Mouse (Mus musculus): ENCODE measurements around the gene Zfp983. TPM values are rescaled to one million over a fixed set of nuclear protein-coding genes. Genes with fewer than 3 reads are reported as not detected.
A peak's percentile ranks its signal among the peaks of the same experiment; 100 is the strongest.
"Not testable (repeated sequence)": the region's sequence is repeated elsewhere in the genome, so short reads cannot be mapped to it uniquely, and the experiment has no call there.

The Zfp983 gene
- total and polyA plus RNA-seq, 2 experiments from 2014 or later, result 5.9 to 6.5 TPM

DNA sequence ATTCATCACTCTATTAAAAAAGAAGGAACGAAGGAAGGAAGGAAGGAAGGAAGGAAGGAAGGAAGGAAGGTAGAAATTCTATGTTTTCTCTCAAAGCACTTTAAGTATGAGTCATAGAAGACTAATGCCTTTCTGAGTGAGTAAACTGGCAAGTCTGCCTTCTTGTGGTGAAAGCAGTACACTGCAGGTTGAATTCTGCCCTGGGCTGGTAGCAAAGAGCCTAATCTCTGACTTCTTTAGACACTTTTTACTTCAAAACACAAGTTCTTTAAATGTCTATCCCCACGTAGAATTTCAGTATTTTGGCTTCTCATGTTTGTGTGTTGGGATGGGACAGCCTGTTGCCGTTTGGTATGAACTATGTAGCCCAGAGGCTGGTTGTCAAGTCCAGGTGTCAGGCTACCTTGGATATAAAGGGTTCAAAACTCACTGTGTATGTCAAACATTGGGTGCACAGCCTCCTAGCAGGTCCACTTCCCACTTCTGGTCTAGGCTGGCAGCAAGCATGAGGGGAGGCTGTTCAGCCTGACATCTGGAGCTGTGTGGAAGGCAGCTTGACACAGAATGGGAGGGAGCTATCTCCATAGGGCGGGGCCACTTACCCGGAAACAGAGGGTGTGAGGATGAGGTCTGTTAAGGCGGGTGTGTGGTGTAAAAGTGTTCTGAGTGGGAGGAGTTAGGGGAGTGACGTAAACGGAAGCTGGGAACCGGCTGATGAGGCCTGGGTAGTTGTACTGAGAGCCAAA lies 29.0 kb downstream of the Zfp983 start:
- peak; percentile 61 for TF ChIP-seq CTCF (IDR thresholded peaks at IDR 0.05; ENCODE audit: low read depth)
- Histone ChIP-seq H3K9me3 (ENCODE audit: low read length) (no peaks in the 10 kb centered on the region), H3K27ac (ENCODE audit: low read depth, low read length) (0 out of 2 replicates have a peak overlapping the region, but pooled peaks have one; percentile 29), H3K4me1 (ENCODE audit: insufficient read depth) (0 out of 2 replicates have a peak, but pooled peaks cover 4% of the 10 kb centered on the region), H3K27me3 (ENCODE audit: insufficient read depth, low read length) (no peaks in the 10 kb centered on the region), H3K4me2 (ENCODE audit: low read depth) (peak overlapping the region; percentile 57), H3K9ac (peak overlapping the region; percentile 44), H3K36me3 (ENCODE audit: insufficient read depth) (no peaks in the 10 kb centered on the region), H3K4me3 (ENCODE audit: low read depth, low read length) (peak overlapping the region; percentile 37)
- ATAC-seq (peak; percentile 99), DNase-seq (peak; percentile 80)
- 8% methylated on average over 9 of the region's 9 CpGs for WGBS

DNA sequence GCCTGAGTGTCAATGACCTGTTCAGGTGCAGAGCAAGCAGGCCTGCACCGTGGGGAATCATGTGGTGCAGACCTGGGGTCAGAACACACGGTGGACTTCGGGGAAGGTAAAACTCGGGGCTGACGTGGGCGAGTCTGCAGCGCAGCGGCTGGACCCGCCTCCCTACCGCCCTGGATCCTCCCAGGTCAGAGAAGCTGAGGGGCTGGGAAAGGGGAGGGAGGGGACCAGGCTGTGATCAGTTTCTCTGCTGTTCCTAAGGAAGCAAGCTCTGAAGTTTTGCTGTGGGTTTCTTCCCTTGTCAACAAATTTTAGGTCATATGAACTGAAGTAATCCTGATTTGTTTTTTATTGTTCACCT lies 29.6 kb downstream of the Zfp983 start:
- H3K9me3 ChIP-seq (ENCODE audit: low read length); H3K27ac ChIP-seq (ENCODE audit: low read depth, low read length); H3K36me3 ChIP-seq (ENCODE audit: insufficient read depth); H3K27me3 ChIP-seq (ENCODE audit: insufficient read depth, low read length); H3K4me1 ChIP-seq (ENCODE audit: insufficient read depth); DNase-seq: not testable (repeated sequence)
- Histone ChIP-seq H3K4me3 (ENCODE audit: low read depth, low read length) (peak overlapping the region; percentile 37), H3K4me2 (ENCODE audit: low read depth) (peak overlapping the region; percentile 57), H3K9ac (peak overlapping the region; percentile 44)
- peak; percentile 79 for ATAC-seq
- 1% methylated on average over 10 of the region's 10 CpGs for WGBS

DNA sequence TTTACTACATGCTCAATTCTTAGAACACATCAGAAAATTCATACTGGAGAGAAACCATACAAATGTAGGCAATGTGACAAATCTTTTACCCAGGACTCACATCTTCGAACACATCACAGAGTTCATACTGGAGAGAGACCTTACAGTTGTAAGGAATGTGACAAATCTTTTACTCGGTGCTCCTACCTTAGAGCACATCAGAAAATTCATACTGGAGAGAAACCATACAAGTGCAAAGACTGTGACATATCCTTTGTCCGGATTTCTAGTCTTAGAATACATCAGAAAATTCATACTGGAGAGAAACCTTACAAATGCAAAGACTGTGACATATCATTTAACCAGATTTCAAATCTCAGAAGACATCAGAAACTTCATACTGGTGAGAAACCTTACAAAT lies 41.1 kb downstream of the Zfp983 start, which contains the start of gene Gm10226:
Gene Gm10226 (plus strand): TSS at position 301 of the 400 bp plus-strand sequence.
- Histone ChIP-seq H3K9ac (no peak within 1 kb of the TSS), H3K4me3 (ENCODE audit: low read depth, low read length) (no peak within 1 kb of the TSS), H3K9me3 (ENCODE audit: low read length) (no peaks in the 10 kb centered on the region), H3K27ac (ENCODE audit: low read depth, low read length) (no peak within 1 kb of the TSS), H3K27me3 (ENCODE audit: insufficient read depth, low read length) (no peaks in the 10 kb centered on the region), H3K4me1 (ENCODE audit: insufficient read depth) (no peaks in the 10 kb centered on the region), H3K36me3 (ENCODE audit: insufficient read depth) (peaks cover 20% of the 10 kb centered on the region), H3K4me2 (ENCODE audit: low read depth) (no peak within 1 kb of the TSS)
- WGBS, result 91% methylated on average over 3 of the region's 3 CpGs
- ATAC-seq (no peak), DNase-seq (no peak)
- TF ChIP-seq CTCF (IDR thresholded peaks at IDR 0.05; ENCODE audit: low read depth), result no peak

DNA sequence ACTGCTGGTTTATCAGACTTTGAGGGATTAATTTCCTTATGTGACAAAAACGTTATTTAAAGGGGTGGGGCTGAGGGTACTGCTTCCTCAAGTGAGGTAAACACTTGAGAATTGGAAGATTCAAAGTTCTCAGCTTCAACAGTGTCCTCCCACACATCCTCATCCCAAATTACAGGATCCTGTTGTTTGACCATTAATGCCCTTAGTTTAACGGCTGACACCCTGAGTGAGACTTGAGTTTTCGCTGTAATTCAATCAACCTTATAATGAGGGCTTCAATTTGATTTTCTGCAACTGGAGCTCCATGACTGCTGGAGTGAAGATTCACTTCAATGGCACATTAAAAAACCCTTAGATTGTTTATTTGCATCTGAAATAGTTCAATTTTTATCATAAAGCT lies 42.9 kb downstream of the Zfp983 start:
- H3K4me3 ChIP-seq (ENCODE audit: low read depth, low read length), result no peak overlapping the region
- H3K4me2 ChIP-seq (ENCODE audit: low read depth), result no peak overlapping the region
- no peak overlapping the region for H3K9ac ChIP-seq
- no peak for DNase-seq
- no peak overlapping the region for H3K27ac ChIP-seq (ENCODE audit: low read depth, low read length)
- ATAC-seq, result no peak
- H3K4me1 ChIP-seq (ENCODE audit: insufficient read depth), result no peaks in the 10 kb centered on the region
- no peaks in the 10 kb centered on the region for H3K9me3 ChIP-seq (ENCODE audit: low read length)
- TF ChIP-seq CTCF (IDR thresholded peaks at IDR 0.05; ENCODE audit: low read depth), result no peak
- no peaks in the 10 kb centered on the region for H3K27me3 ChIP-seq (ENCODE audit: insufficient read depth, low read length)
- 81% methylated on average over 3 of the region's 3 CpGs for WGBS
- peaks cover 20% of the 10 kb centered on the region for H3K36me3 ChIP-seq (ENCODE audit: insufficient read depth)

DNA sequence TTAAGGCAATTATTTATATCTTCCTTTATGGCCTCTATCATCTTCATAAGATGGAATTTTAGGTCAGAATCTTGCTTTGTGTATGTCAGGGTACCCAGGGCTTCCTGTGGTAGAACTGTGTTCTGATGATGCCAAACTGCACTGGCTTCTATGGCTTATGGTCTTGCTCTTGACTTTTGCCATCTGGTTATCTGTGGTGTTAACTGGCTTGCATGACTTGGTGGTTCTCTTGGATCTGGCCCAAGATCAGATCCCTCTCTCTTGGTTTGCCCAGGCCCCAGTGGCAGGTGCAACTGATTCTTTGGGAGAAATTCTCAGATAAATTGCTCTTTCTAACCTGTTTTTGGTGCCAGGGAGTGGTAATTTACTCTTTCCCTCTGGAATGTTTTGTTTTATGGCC lies 45.6 kb downstream of the Zfp983 start:
- H3K9ac ChIP-seq, result no peak overlapping the region
- H3K9me3 ChIP-seq (ENCODE audit: low read length), result no peaks in the 10 kb centered on the region
- DNase-seq (no peak), ATAC-seq (no peak)
- TF ChIP-seq CTCF (IDR thresholded peaks at IDR 0.05; ENCODE audit: low read depth), result no peak
- H3K4me2 ChIP-seq (ENCODE audit: low read depth), result no peak overlapping the region
- peaks cover 7% of the 10 kb centered on the region; the same call in 1 of the 2 replicates for H3K36me3 ChIP-seq (ENCODE audit: insufficient read depth)
- no peak overlapping the region for H3K27ac ChIP-seq (ENCODE audit: low read depth, low read length)
- H3K27me3 ChIP-seq (ENCODE audit: insufficient read depth, low read length), result no peaks in the 10 kb centered on the region
- no peaks in the 10 kb centered on the region for H3K4me1 ChIP-seq (ENCODE audit: insufficient read depth)
- H3K4me3 ChIP-seq (ENCODE audit: low read depth, low read length), result no peak overlapping the region

DNA sequence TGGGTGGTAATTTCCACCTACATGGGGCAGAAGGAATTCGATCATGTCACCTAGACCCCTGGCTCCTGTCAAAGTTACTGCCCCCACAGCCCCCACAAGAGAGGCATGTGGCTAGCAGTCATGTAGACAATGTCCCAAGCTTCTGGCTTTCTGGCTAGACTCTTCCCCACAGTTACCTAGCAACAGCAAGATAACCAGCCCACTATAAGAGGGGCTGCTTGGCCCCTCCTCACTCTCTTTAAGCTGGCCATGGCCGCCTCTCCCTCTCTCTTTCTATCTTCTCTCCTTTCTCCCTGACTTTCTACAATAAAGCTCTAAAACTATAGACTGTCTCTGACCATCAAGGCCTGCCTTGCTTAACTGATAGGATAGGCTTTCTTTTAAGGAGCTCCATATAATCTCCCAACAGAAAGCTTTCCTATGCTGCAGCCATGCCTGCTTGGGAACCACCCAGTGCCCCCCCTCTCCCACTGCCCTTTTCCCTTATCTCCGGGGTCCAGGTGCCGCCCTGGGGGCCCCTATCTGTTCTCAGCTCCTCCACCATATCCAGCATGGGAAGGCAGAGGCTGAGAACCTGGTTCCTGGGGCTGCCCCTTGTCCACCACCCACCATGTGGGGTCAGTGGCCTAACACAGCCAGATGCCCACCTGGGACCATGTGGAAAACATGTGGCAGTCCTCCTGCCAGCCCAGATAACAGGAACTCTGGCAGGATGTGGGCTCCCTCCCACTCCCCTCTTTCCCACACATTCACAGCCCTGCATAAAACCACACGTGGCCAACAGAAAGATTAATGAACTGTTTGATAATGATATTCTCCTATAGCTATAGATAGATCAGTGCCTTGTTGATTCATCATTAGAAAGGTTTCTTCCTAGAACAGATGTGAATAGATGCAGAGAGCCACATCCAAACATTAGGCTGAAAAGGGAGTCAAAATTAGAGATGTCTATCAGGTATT lies 52.1 kb downstream of the Zfp983 start:
- Histone ChIP-seq H3K27ac (ENCODE audit: low read depth, low read length) (no peak overlapping the region), H3K27me3 (ENCODE audit: insufficient read depth, low read length) (no peaks in the 10 kb centered on the region), H3K9ac (no peak overlapping the region), H3K4me2 (ENCODE audit: low read depth) (no peak overlapping the region), H3K36me3 (ENCODE audit: insufficient read depth) (no peaks in the 10 kb centered on the region), H3K4me3 (ENCODE audit: low read depth, low read length) (no peak overlapping the region), H3K9me3 (ENCODE audit: low read length) (no peaks in the 10 kb centered on the region), H3K4me1 (ENCODE audit: insufficient read depth) (no peaks in the 10 kb centered on the region)
- DNase-seq, result no peak
- no peak for ATAC-seq
- no peak for TF ChIP-seq CTCF (IDR thresholded peaks at IDR 0.05; ENCODE audit: low read depth)
- 54% methylated on average over 5 of the region's 5 CpGs for WGBS

DNA sequence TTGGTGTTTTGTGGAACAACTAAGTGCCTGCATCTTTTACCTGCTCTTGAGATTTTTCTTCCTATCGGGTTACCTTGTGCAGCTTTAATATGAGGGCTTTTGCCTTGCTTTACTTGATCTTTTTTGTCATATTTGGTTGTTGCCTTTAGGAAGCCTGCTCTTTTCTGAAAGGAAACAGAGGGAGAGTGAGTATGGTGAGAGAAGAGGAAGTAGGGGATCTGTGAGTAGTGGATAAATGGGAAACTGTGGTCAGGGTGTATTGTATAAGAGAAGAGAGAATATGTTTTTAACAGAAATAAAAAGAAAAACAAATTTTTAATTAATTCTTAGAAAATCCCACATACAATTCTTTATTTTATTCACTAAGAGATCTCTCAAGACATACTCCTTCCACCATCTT lies 53.0 kb downstream of the Zfp983 start:
- no peaks in the 10 kb centered on the region for H3K9me3 ChIP-seq (ENCODE audit: low read length)
- H3K4me1 ChIP-seq (ENCODE audit: insufficient read depth), result peaks cover 2% of the 10 kb centered on the region; the same call in 1 of the 2 replicates
- no peaks in the 10 kb centered on the region for H3K36me3 ChIP-seq (ENCODE audit: insufficient read depth)
- DNase-seq (no peak), ATAC-seq (no peak)
- H3K9ac ChIP-seq, result no peak overlapping the region
- 93% methylated on average over 1 of the region's 1 CpGs for WGBS
- TF ChIP-seq CTCF (IDR thresholded peaks at IDR 0.05; ENCODE audit: low read depth), result no peak
- no peak overlapping the region for H3K4me2 ChIP-seq (ENCODE audit: low read depth)
- H3K27me3 ChIP-seq (ENCODE audit: insufficient read depth, low read length), result no peaks in the 10 kb centered on the region
- no peak overlapping the region for H3K4me3 ChIP-seq (ENCODE audit: low read depth, low read length)
- no peak overlapping the region for H3K27ac ChIP-seq (ENCODE audit: low read depth, low read length)

Data from forebrain, postnatal 0 days (tissue).